Mouse (Mus musculus): ENCODE results near the gene Ccdc142.
A peak's percentile ranks its signal among the peaks of the same experiment; 100 is the strongest.

The Ccdc142 gene

DNA sequence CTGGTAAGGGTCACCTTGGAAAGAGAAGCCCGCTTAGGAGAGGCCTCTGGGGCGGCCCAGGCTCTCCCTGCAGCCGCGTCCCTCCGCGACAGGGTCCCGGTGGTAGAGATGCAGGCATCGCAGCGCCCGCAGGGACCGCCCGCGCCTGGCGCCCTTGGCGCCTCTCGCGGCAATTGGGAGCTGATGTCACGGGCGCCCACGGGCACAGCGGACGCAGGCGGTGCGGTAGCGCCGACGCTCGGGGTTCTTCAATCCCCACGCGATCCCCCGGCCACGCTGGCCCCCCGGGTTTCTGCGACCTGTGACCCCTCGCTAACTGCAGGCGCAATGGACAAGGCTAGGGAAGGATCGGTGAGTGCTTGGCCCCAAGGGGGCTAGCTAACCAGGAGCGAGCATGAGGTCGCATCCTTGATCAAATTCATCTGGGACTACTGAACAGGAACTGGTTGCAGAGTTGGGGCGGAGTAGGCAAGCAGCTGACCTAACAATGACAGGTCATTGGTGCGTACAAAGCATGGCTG is 40.9 kb downstream of the Ccdc142 start:
- peak; percentile 40 for DNase-seq

DNA sequence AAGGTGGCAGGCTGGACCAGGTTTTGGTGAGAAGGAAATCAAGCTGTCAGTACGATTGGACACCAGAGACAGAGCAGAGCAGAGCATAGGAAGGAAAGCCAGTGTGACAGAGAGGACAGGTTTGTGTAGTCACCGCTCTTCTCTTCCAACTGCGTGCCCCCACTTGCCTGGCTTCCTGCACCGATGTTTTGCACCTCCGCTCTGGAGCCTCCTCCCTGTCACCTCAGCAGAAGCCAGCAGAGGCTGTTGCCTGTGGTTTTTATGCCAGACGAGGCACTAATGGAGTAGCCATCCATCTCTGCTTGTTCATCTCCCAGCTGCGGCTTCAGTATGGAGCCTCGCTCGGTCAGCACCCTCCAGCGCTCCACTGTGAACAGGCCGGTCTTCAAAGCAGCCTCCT is 41.5 kb downstream of the Ccdc142 start:
- DNase-seq = no peak

- no peak for DNase-seq
These were observed 43.8 kb downstream of the Ccdc142 start for GRCm38 (mm10) chr6:83145209-83145608.

DNA sequence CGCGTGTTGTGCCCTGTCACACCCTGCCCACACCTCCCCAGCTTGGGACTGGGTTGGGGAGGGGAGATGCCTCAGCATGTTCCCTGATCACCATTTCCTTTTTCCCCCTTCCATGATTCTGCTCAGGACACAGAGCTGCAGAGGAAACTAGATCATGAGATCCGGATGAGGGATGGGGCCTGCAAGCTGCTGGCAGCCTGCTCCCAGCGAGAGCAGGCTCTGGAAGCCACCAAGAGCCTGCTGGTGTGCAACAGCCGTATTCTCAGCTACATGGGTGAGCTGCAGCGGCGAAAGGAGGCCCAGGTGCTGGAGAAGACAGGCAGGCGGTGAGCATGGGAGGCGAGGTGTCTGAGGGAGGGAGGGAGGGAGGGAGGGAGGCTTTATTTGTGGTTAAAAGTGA is 44.4 kb downstream of the Ccdc142 start:
- DNase-seq = no peak

GRCm38 (mm10) chr6:83147280-83147679 is 45.9 kb downstream of the Ccdc142 start:
- no peak for DNase-seq

DNA sequence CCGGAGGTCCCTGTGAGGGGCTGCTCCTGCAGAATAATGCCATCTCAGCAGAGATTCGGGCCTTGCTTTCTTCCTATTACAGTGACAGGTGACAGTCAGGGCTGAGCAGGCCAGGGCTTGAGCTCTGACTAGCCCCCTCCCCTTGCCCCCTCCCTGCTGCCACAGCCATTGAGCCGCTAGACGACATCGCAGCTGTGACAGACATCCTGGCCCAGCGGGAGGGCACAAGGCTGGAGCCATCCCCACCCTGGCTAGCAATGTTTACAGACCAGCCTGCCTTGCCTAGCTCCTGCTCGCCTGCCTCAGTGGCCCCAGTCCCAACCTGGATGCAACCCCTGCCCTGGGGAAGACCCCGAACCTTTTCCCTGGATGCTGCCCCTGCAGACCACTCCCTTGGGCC is 50.3 kb downstream of the Ccdc142 start:
- no peak for DNase-seq

DNA sequence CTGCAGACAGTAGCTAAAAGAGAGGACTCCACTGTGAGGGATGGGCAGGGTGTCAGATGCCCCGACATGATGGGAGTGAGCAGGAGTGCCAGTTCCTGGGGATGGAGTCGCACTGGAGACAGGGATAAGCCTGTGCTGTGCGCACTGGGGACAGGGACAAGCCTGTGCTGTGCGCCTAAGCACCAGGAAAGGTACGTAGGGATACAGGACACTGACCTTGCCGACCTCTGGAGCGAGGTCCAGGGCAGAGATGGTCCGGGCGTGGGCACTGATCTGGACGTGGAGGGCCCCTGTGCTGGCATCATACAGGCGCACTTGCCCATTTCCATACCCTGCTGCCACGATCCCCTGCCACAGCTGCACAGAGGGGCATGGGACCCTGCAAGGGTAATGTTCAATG is 51.6 kb downstream of the Ccdc142 start:
- no peak for DNase-seq

- no peak for DNase-seq
These were observed 52.1 kb downstream of the Ccdc142 start for GRCm38 (mm10) chr6:83153485-83153884.

DNA sequence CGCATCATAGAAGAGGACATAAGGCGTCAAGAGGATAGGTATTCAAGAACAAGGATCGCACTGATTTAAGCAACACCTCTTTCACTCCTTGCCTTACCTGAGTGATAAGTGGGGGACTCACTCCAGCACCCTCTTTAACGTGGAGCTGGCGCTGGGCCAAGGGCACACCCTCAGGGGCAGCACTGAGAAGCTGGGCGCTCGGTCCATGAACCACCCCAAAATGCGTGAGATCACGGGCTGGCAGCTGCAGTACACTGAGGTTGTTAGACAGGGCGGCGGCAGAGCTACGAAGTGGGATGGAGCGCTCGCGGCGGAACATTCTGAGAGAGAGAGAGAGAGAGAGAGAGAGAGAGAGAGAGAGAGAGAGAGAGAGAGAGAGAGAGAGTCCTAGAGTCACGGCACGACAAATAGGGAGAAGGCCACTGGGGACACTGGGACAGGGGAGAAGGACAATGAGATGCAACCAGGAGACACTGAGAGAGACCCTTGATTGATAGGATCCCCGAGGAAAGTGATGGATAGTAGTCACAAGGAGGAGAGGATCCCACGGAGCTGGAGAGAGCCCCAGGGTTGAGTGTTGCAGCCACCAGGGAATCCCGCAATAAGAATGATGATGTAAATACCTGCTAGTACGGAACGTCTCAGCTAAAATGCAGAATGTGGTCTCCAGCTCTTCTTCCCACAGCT is 54.3 kb downstream of the Ccdc142 start:
- DNase-seq = no peak

- DNase-seq = peak; percentile 58
These were observed 54.9 kb downstream of the Ccdc142 start, which contains the start of the genes Wdr54 and 1700003E16Rik for GRCm38 (mm10) chr6:83156259-83156684. Gene Wdr54, minus strand, starts transcription at chr6:83156397. Gene 1700003E16Rik, plus strand, starts transcription at chr6:83156404.

Measured in thymus, postnatal 14 days (tissue).